Mouse (Mus musculus) lung, postnatal 10 days (tissue): Measurements from ENCODE around the gene Nuak2.
"Not testable (repeated sequence)": the region's sequence is repeated elsewhere in the genome, so short reads cannot be mapped to it uniquely, and the experiment has no call there.

Experiments used
- DNase-seq: peaks from one replicate; pipeline ENCODE4 v3.0.0; 2021

Nuak2 gene

GRCm38 (mm10) chr1:132328565-132328964, 12.6 kb downstream of the Nuak2 start:
- DNase-seq = no peak

- DNase-seq = no peak
Observed at GRCm38 (mm10) chr1:132329656-132330055, 13.7 kb downstream of the Nuak2 start.

- DNase-seq = no peak
Observed at GRCm38 (mm10) chr1:132330397-132330796, 14.5 kb downstream of the Nuak2 start.

DNA sequence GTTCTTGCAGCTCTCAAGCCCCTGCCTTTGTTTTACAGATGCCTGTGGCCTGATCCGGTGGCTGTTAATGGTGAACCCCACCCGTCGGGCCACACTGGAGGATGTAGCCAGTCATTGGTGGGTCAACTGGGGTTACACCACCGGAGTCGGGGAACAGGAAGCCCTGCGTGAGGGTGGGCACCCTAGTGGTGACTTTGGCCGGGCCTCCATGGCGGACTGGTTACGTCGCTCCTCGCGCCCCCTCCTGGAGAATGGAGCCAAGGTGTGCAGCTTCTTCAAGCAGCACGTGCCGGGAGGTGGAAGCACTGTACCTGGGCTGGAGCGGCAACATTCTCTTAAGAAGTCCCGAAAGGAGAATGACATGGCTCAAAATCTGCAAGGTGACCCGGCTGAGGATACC, 15.4 kb downstream of the Nuak2 start:
- DNase-seq = no peak

DNA sequence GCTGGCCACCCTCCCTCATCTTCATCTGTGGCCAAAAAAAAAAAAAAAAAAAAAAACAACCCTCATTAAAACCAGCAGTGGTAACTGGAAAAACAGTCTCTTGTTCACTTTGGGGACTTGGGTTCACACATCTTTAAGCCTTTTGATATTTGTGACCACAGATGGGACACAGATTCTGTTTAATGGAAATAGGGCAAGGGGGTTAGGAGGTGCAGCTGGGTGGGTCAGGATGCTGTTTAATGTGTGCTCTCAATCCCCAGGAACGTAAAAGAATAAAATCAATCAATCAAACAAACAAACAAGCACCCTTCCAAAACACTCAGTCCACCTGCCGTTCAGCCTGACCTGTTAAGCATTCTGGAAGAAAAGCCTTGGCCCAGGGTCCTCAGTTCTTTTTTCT, 17.3 kb downstream of the Nuak2 start:
- no peak for DNase-seq

- DNase-seq = peak; percentile 86
Observed at GRCm38 (mm10) chr1:132333675-132334141, 17.8 kb downstream of the Nuak2 start.

- no peak for DNase-seq
Observed at GRCm38 (mm10) chr1:132334178-132334801, 18.4 kb downstream of the Nuak2 start.

DNA sequence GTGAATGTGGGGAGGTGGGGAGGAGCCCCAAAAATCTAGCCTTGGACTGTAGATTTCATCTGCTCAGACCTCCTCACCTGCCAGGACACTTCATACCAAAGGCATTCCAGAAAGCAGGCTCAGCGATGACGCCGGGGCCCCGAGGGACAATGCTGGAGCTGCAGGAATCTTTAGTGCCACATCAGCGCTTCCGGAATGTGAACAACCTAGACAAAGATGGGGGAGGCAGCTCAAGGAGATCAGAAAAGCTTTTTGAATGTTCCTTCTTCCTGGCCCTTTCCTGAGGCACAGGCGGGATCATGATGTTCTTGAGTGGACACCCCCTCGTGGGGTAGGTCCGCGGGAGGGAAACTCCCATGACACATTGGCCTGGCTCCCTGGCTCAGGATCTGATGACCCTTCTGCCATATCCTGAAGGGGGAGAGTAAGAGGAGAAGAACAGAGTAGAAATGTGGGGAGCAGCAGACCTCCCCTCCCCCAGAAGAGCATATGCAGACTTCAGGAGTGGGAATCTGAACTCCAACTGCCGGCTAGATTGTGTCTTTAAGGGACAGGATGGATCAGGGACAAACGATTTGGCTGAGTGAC, 19.5 kb downstream of the Nuak2 start:
- peak; percentile 31 for DNase-seq

- no peak for DNase-seq
Observed at GRCm38 (mm10) chr1:132336921-132337320, 21.0 kb downstream of the Nuak2 start.

- no peak for DNase-seq
Observed at GRCm38 (mm10) chr1:132338027-132338660, 22.2 kb downstream of the Nuak2 start.

DNA sequence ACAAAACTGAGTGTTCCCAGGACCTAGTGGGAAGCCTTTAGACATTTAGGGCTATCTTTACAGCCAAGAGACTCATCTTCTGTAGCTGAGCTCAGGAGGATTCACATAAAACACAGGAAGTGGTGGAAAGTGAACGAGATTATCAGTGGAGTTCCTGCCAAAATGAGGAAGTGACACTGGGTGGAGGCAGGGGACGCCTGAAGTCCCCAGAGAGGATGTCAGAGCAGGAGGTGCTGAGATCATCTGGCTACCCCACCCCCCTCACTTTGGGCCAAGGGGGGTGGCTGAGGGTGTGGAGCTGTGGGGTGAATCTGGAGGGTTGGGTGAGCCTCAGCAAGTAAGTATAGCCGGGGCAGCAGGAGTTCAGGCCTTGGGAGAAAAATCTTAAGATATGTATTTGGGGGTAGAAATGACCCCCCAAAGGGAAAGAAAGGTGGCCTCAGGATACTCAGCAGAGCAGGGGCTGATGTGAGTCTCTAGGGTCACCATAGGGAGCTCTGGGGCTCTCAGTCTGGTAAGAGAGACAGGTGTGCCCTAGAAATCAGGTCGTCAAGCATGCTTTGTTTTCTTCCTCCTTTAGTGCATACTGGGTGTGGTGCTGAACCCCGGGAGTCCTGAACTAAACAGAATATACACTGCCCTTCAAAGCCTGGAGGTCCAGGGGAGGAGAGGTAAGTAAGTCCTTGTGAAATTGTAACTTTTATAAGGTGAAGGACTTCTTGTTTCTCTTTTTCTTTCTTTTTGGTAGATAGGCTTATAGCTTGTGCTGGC, 26.0 kb downstream of the Nuak2 start:
- peak; percentile 77 for DNase-seq

- no peak for DNase-seq
Observed at GRCm38 (mm10) chr1:132342518-132342917, 26.6 kb downstream of the Nuak2 start.

DNA sequence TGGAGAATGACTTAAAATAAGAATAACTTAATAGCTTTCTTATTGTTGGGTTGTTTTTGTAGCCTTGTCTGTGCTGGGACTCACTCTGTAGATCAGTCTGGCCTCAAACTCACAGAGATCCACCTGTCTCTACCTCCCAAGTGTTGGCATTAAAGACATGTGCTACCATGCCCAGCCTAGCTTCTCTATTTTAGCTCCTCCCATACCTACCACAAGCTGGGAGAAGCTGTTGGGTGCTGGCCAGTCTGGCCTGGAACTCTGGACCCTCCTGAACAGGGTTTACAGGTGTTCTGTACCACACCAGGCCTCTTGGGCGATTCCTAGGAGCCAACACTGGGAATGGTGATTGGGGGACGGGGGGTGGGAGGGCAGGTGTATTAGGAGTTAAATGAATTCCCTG, 27.3 kb downstream of the Nuak2 start:
- DNase-seq = no peak

- no peak for DNase-seq
Observed at GRCm38 (mm10) chr1:132343656-132344055, 27.7 kb downstream of the Nuak2 start.

DNA sequence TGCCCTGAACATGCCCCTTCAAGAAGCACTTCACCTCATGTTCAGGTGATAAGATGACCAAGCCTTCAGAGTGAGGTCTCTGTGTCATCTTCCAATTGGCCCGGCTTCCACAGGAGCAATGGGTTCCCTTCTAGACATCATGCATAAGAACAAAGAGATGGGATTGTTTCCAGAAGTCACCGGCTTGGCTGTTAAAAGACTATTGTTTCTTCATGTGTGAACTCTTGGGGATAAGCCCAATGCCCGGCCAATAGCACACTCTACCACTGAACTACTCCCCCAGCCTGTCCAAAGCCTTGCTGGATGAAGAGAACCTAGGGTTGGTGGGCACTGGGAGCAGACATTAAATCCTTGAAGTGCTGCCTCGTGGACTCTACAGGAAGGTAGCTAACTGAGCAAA, 29.6 kb downstream of the Nuak2 start:
- peak; percentile 42 for DNase-seq

DNA sequence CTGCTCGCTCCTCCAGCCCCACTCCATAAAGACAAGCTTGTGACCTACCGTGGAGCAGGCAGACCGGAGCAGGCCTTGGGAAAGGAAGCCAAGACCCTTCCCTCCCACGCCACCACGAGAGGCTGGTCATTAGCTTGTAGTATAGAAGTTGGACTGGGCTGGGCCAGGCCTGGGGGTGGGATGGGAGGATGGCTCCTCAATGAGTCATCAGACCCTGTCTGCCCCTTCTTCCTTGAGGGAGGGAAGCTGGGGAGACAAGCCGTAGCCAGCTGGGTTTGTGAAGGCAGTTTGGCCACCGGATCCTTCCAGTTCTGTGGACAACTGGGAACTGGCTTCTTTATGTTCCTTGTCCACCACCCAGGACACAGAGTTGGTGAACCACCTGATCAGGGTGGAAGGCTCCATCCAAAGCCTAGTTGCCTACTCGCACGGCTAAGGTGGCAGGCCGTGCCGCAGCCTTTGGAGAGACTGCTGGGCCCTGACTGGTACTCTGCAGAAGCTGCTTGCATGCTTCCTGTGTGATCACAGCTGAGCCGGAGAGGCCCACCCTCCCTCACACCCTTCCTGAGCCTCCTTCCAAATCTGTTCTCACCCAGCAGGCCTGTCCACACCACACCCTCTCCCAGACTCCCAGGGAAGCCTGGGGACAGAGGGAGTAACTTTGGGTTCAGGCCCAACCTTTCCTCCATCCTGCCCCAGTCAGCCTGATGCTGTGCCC, 30.4 kb downstream of the Nuak2 start:
- peak; percentile 69 for DNase-seq

DNA sequence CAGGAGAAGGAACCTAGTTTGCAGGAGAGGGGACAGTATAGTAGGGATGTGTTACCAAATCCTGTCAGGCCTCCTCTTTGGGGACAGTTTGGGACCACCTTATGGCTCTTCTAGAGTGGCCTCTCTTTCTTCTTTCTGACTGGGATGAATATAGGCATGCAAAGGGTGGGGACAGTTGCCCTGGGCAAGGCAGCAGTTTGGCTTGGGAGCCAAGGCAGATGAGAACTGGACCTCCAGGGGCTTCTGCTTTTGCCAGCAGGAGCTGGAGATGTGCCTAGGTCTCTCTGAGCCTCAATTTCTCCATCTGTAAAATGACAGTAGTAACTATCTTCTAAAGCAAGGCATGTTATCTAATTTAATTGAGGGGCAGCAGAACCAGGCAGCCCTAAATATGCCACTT, 31.0 kb downstream of the Nuak2 start:
- no peak for DNase-seq

- no peak for DNase-seq
Observed at GRCm38 (mm10) chr1:132348401-132348800, 32.5 kb downstream of the Nuak2 start.

GRCm38 (mm10) chr1:132349049-132349448, 33.1 kb downstream of the Nuak2 start:
- not testable (repeated sequence) for DNase-seq

DNA sequence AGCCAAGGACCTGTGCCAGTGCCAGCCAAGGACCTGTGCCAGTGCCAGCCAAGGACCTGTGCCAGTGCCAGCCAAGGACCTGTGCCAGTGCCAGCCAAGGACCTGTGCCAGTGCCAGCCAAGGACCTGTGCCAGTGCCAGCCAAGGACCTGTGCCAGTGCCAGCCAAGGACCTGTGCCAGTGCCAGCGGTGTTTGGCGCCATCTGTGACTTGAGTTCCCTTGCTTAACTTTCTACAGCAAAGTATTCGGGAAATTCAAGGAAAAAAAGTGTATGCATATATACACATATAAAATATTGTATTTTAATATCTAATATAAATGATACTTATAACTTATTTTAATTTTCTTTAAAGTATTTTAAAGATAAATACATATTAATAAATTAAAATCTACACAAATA, 33.7 kb downstream of the Nuak2 start:
- DNase-seq = not testable (repeated sequence)

- no peak for DNase-seq
Observed at GRCm38 (mm10) chr1:132351058-132351457, 35.1 kb downstream of the Nuak2 start.

- DNase-seq = no peak
Observed at GRCm38 (mm10) chr1:132353389-132353788, 37.5 kb downstream of the Nuak2 start.

GRCm38 (mm10) chr1:132354234-132354633, 38.3 kb downstream of the Nuak2 start:
- DNase-seq = no peak
